Mouse (Mus musculus): ENCODE results near the gene Nanog.

DNA sequence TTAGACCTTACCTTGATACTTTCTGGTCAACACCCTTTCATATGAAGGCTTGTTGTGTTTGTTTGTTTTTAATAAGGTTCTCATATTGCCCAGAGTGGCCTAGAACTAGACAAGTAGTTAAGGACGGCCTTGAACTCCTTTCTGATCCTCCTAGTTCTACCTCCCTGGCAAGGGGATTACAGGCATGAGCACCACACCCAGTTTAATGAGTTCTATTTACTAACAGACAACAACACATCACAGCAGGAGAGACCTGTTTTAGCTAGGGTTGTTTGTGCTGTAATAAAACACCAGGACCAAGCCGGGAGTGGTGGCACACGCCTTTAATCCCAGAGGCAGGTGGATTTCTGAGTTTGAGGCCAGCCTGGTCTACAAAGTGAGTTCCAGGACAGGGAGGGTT, 55.2 kb downstream of the Nanog start:
- TF ChIP-seq CTCF (conservative IDR thresholded peaks at IDR 0.05; ENCODE audit: low read length) = no peak
- TF ChIP-seq POU5F1 (IDR thresholded peaks at IDR 0.05; ENCODE audit: borderline replicate concordance, low read length) = no peak
